Mouse (Mus musculus) intestine, embryonic 15.5 days (tissue): ENCODE measurements around the gene Cdc7. TPM values are rescaled to one million over a fixed set of nuclear protein-coding genes. Genes with fewer than 3 reads are reported as not detected.
"Not testable (repeated sequence)": the region's sequence is repeated elsewhere in the genome, so short reads cannot be mapped to it uniquely, and the experiment has no call there.

ENCODE experiments used
- ATAC-seq: fragments of 200-750 bp; cut with Nextera tagmentation; 2 replicates; pipeline ENCODE4 v1.8.0; 2017; ENCODE audit warnings: moderate TSS enrichment, moderate library complexity
- H3K27ac ChIP-seq: fragments of 300-500 bp; sonication (generic); 2 replicates; pipeline ENCODE4 v1.5.1; 2015; ENCODE audit warnings: mild to moderate bottlenecking, inconsistent platforms
- H3K27me3 ChIP-seq: fragments of 300-500 bp; sonication (generic); replicated peaks from 2 replicates; pipeline ENCODE4 v1.6.1; 2015; ENCODE audit warnings: inconsistent platforms
- H3K36me3 ChIP-seq: fragments of 300-500 bp; sonication (generic); 2 replicates; pipeline ENCODE4 v1.6.1; 2015; ENCODE audit warnings: inconsistent platforms
- H3K4me1 ChIP-seq: fragments of 300-500 bp; sonication (generic); replicated peaks from 2 replicates; pipeline ENCODE4 v1.6.1; 2015; ENCODE audit warnings: inconsistent platforms
- H3K4me2 ChIP-seq: fragments of 300-500 bp; sonication (generic); replicated peaks from 2 replicates; pipeline ENCODE4 v1.6.1; 2015; ENCODE audit warnings: mild to moderate bottlenecking, inconsistent platforms
- H3K4me3 ChIP-seq: fragments of 300-500 bp; sonication (generic); replicated peaks from 2 replicates; pipeline ENCODE4 v1.5.1; 2015; ENCODE audit warnings: inconsistent platforms
- H3K9ac ChIP-seq: fragments of 300-500 bp; sonication (generic); 2 replicates; pipeline ENCODE4 v1.6.1; 2015; ENCODE audit warnings: inconsistent platforms
- H3K9me3 ChIP-seq: fragments of 300-500 bp; sonication (generic); 2 replicates; pipeline ENCODE4 v1.6.1; 2016; ENCODE audit warnings: inconsistent platforms
- WGBS: fragments of 180-500 bp; shearing (Covaris S2); methylation state at CpG from one replicate; pipeline ENCODE4 v1.1.7; 2015; 5-methylcytosine and 5-hydroxymethylcytosine counted together
- polyA plus RNA-seq: library from polyadenylated mRNA; unstranded; fragments of >200 nt; fragmentation: Nextera tagmentation; extraction: Ambion mirVana; gene quantifications from 2 replicates; pipeline ENCODE4 v1.2.1, GENCODE M21; 2015

Gene Cdc7
- polyA plus RNA-seq, 1 experiment from 2014 or later: 36.1 TPM

- H3K9me3 ChIP-seq: no peaks in the 10 kb centered on the region
- H3K36me3 ChIP-seq: peaks cover 10% of the 10 kb centered on the region
- 100% methylated on average over 1 of the region's 1 CpGs for WGBS
- H3K4me2 ChIP-seq: no peak overlapping the region
- H3K27me3 ChIP-seq: no peaks in the 10 kb centered on the region
- no peak overlapping the region for H3K27ac ChIP-seq
- 0 out of 2 replicates have a peak, but pooled peaks cover 7% of the 10 kb centered on the region for H3K4me1 ChIP-seq
- H3K4me3 ChIP-seq: no peak overlapping the region
- H3K9ac ChIP-seq: no peak overlapping the region
- no peak for ATAC-seq
These were observed 3.5 kb downstream of the Cdc7 start for GRCm38 (mm10) chr5:106967578-106967977.

DNA sequence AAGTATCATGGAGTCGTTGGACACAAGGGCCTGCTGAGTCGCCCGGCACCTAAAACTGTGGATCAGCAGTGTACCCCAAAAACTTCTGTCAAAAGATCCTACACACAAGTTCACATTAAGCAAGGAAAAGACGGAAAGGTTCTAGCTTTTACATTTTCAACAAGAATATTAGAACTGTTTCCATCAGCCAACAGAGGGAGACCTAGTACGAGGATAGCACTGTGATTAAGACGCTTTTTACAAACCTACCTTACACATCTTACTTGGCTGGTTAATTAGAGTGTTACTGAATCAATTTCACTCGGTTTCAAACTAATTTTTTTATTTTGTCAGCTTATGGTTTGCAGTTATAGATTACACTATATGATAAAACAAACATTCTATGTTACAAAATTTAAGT, 9.8 kb downstream of the Cdc7 start:
- Histone ChIP-seq H3K4me1 (no peaks in the 10 kb centered on the region), H3K36me3 (peaks cover 22% of the 10 kb centered on the region), H3K9ac (no peak overlapping the region), H3K9me3 (no peaks in the 10 kb centered on the region), H3K4me3 (no peak overlapping the region), H3K4me2 (no peak overlapping the region), H3K27me3 (no peaks in the 10 kb centered on the region), H3K27ac (no peak overlapping the region)
- 85% methylated on average over 7 of the region's 7 CpGs for WGBS
- no peak for ATAC-seq

DNA sequence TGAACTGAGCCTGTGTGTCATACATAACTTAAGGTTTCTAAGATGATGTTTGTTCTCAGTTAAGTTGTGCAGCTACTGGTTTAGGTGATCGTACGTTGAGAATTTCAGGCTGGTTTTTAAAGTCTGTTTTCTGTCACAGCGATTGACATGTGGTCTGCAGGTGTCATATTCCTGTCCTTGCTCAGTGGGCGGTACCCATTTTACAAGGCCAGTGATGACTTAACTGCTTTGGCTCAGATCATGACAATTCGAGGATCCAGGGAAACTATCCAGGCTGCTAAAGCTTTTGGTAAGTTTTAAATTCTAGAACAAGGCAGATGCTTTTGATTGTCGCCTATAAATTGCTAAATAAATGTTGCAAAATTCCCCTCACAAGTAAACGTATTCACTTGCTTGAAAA, 15.0 kb downstream of the Cdc7 start:
- peaks cover 23% of the 10 kb centered on the region for H3K36me3 ChIP-seq

DNA sequence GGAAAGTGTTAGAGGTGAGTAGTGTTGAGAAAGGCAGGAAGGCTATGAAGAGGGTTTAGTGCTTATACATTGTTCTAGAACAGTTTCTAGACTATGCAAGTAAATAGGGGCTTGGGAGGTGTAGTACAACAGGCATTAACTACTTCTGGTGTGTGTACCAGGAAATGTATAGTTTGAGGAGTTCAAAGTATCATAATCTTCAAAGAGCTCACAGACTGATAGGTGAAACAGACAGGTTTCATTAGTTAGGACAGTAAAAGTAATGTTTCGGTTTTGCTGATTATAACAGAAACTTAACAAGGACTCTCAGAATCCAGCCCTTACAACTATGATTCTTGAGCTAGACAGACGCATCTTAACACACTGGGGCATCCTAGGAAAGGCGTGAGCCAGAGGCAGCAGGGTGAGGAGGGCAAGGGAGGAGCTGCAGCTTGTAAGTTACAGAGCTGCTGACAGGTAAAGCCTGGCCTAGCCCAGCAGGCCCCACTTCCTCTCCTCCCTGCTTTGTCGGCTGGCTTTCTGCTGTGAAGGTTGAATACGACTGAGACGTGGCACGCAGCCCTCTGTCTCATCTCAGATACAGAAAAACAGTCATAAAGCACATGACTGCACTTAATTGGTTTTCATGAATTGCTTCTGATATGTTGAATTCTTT, 18.3 kb downstream of the Cdc7 start:
- 60% methylated on average over 7 of the region's 7 CpGs for WGBS
- Histone ChIP-seq H3K4me2 (no peak overlapping the region), H3K27me3 (no peaks in the 10 kb centered on the region), H3K9ac (no peak overlapping the region), H3K27ac (0 out of 2 replicates have a peak overlapping the region, but pooled peaks have one; percentile 34), H3K36me3 (peaks cover 11% of the 10 kb centered on the region), H3K4me3 (no peak overlapping the region), H3K9me3 (no peaks in the 10 kb centered on the region), H3K4me1 (no peaks in the 10 kb centered on the region)
- peak; percentile 77 for ATAC-seq

More for the DNA sequence above, 15.0 kb downstream of the Cdc7 start:
- no peak overlapping the region for H3K9ac ChIP-seq
- H3K27me3 ChIP-seq: no peaks in the 10 kb centered on the region
- no peak for ATAC-seq
- no peak overlapping the region for H3K4me3 ChIP-seq
- H3K4me1 ChIP-seq: no peaks in the 10 kb centered on the region
- no peak overlapping the region for H3K27ac ChIP-seq
- H3K9me3 ChIP-seq: no peaks in the 10 kb centered on the region
- 67% methylated on average over 7 of the region's 7 CpGs for WGBS
- H3K4me2 ChIP-seq: no peak overlapping the region

- H3K27ac ChIP-seq, H3K4me1 ChIP-seq, H3K36me3 ChIP-seq, H3K4me2 ChIP-seq, H3K9me3 ChIP-seq, H3K4me3 ChIP-seq, ATAC-seq, H3K27me3 ChIP-seq, H3K9ac ChIP-seq: not testable (repeated sequence)
- WGBS: 80% methylated on average over 3 of the region's 3 CpGs
These were observed 20.8 kb downstream of the Cdc7 start for GRCm38 (mm10) chr5:106984934-106985333.

GRCm38 (mm10) chr5:106985594-106985993, 21.5 kb downstream of the Cdc7 start:
- H3K4me1 ChIP-seq: peaks cover 2% of the 10 kb centered on the region
- no peak overlapping the region for H3K4me2 ChIP-seq
- no peaks in the 10 kb centered on the region for H3K27me3 ChIP-seq
- H3K9me3 ChIP-seq: no peaks in the 10 kb centered on the region
- H3K4me3 ChIP-seq: no peak overlapping the region
- ATAC-seq: no peak
- WGBS: 59% methylated on average over 2 of the region's 2 CpGs
- H3K9ac ChIP-seq: no peak overlapping the region
- no peak overlapping the region for H3K27ac ChIP-seq
- H3K36me3 ChIP-seq: no peaks in the 10 kb centered on the region

DNA sequence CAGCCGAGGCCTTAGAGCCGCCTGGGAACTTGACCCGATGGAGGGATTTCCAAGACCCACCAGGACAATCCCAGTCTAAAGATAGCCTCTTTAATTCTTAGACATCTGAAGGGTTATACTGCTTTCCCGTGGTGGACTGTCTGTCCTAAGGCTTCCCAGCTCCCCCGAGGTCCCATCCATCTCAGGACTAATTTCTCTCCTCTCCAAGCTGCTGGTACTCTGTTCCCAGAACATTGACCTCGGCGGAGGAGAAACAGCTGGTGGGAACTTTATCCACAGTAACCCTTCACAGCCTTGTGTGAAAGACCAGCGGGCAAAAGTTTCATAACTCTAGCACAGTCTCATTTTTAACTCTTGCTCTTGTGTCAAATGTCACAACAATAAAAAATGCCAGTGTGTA, 25.1 kb downstream of the Cdc7 start:
- no peak overlapping the region for H3K4me3 ChIP-seq
- no peak overlapping the region for H3K27ac ChIP-seq
- no peaks in the 10 kb centered on the region for H3K36me3 ChIP-seq
- H3K27me3 ChIP-seq: no peaks in the 10 kb centered on the region
- no peak overlapping the region for H3K9ac ChIP-seq
- peaks cover 13% of the 10 kb centered on the region for H3K4me1 ChIP-seq
- ATAC-seq: peak; percentile 60; the same call in 1 of the 2 replicates
- H3K4me2 ChIP-seq: no peak overlapping the region
- H3K9me3 ChIP-seq: no peaks in the 10 kb centered on the region
- 38% methylated on average over 8 of the region's 8 CpGs for WGBS

- peaks cover 13% of the 10 kb centered on the region for H3K4me1 ChIP-seq
- no peak overlapping the region for H3K9ac ChIP-seq
- H3K4me3 ChIP-seq: no peak overlapping the region
- WGBS: 54% methylated on average over 12 of the region's 12 CpGs
- H3K27me3 ChIP-seq: no peaks in the 10 kb centered on the region
- no peaks in the 10 kb centered on the region for H3K36me3 ChIP-seq
- ATAC-seq: no peak
- peak overlapping the region; percentile 67 for H3K27ac ChIP-seq
- no peak overlapping the region; the same call in 1 of the 2 replicates for H3K4me2 ChIP-seq
- no peaks in the 10 kb centered on the region for H3K9me3 ChIP-seq
These were observed 25.7 kb downstream of the Cdc7 start for GRCm38 (mm10) chr5:106989786-106990185.

- H3K27ac ChIP-seq: peak overlapping the region; percentile 30
- peak overlapping the region; percentile 37 for H3K4me2 ChIP-seq
- H3K4me1 ChIP-seq: peaks cover 13% of the 10 kb centered on the region
- WGBS: 25% methylated on average over 14 of the region's 14 CpGs
- H3K36me3 ChIP-seq: no peaks in the 10 kb centered on the region
- no peaks in the 10 kb centered on the region for H3K27me3 ChIP-seq
- H3K4me3 ChIP-seq: no peak overlapping the region
- no peaks in the 10 kb centered on the region for H3K9me3 ChIP-seq
- peak; percentile 78 for ATAC-seq
- H3K9ac ChIP-seq: no peak overlapping the region
These were observed 26.6 kb downstream of the Cdc7 start for GRCm38 (mm10) chr5:106990639-106991299.

GRCm38 (mm10) chr5:106991300-106991929, 27.3 kb downstream of the Cdc7 start:
- Histone ChIP-seq H3K4me1 (peaks cover 13% of the 10 kb centered on the region), H3K36me3 (no peaks in the 10 kb centered on the region), H3K27me3 (no peaks in the 10 kb centered on the region), H3K4me2 (no peak overlapping the region), H3K27ac (peak overlapping the region; percentile 30), H3K9me3 (no peaks in the 10 kb centered on the region), H3K4me3 (no peak overlapping the region), H3K9ac (no peak overlapping the region)
- 0 out of 2 replicates have a peak, but pooled peaks have one; percentile 21 for ATAC-seq
- 40% methylated on average over 8 of the region's 8 CpGs for WGBS

DNA sequence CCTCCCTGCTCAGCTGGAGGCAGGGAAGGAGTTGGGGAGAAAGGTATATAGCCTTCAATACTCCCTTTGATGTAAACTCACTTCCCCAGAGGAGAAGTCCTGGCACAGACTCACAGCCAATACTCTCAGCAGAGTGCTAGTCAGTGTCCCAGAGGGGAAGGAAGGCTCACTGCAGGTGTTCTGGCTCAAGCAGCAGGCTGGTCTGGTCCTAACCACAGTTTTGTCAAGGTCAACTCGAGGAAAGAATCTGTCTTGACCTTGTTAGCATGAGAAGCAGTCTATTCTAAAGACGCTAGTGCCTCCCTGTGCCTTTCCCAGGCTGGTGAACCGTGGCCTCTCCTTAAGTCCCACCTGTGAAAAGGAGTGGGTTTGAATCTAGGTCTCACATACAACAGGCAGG, 30.6 kb downstream of the Cdc7 start:
- ATAC-seq: no peak
- 32% methylated on average over 3 of the region's 3 CpGs for WGBS

DNA sequence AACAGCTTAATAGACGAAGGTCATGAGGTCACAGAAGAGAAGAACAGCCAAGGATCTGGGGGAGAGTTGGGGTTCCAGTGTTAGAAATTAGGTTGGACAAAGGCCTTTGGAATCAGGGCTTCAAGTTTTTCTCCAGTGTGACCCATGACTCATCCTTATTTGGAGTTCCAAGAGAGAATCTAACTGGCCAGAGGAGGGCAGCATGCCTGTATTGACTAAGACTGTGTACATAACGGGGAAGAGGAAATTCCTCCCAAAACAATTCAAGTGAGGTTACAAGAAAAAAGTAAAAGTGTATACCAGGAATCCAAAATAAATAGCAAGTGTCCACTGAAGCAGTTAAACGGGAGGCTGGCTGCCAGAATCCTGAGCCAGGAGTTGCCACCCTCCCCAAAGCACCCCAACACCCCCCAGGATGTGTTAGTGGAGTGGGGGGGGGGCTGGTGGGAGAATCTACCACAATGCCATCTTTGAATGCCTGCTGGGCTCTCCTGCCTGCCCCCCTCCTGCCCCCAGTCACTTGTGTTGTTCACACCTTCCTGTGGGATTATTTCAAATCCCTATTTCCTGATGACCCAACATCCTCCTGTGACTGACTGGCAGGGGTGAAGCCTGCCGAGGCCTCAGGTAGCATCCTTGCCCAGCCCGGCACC, 31.9 kb downstream of the Cdc7 start:
- Histone ChIP-seq H3K4me1 (peaks cover 6% of the 10 kb centered on the region), H3K9ac (no peak overlapping the region), H3K4me2 (no peak overlapping the region), H3K9me3 (no peaks in the 10 kb centered on the region), H3K27me3 (no peaks in the 10 kb centered on the region), H3K27ac (no peak overlapping the region), H3K36me3 (no peaks in the 10 kb centered on the region), H3K4me3 (no peak overlapping the region)
- WGBS: 34% methylated on average over 5 of the region's 5 CpGs
- peak; percentile 79 for ATAC-seq

More for the DNA sequence above, 30.6 kb downstream of the Cdc7 start:
- Histone ChIP-seq H3K4me3 (no peak overlapping the region), H3K27ac (no peak overlapping the region), H3K4me1 (peaks cover 13% of the 10 kb centered on the region), H3K9me3 (no peaks in the 10 kb centered on the region), H3K27me3 (no peaks in the 10 kb centered on the region), H3K36me3 (no peaks in the 10 kb centered on the region), H3K4me2 (no peak overlapping the region), H3K9ac (no peak overlapping the region)
